27 mouse cellular contexts compared by ENCODE assay signal in genomic region chr13:60809690-60810089, GRCm38 (mm10). TPM values are rescaled to one million over a fixed set of nuclear protein-coding genes. Genes with fewer than 3 reads are reported as not detected.
A peak's percentile ranks its signal among the peaks of the same experiment; 100 is the strongest.
DNase-seq lines count a peak whose midpoint lies in the region; ATAC-seq and TF ChIP-seq lines count a peak whose summit lies in the region.
"Had no signal": no experiment of that assay in that cellular context is flagged by ENCODE, and none has a peak within 500 bp of the region (broad histone marks: within the 10 kb centered on the region; RNA-seq: fewer than 3 reads in every experiment).

No protein-coding gene starts in this region.

- H3K9me3 ChIP-seq in intestine, embryonic 15.5 days: no peaks in the 10 kb centered on the region
- no peaks in the 10 kb centered on the region for H3K9me3 ChIP-seq in intestine, embryonic 16.5 days (ENCODE audit: control insufficient read depth, low read length)
- no peaks in the 10 kb centered on the region for H3K9me3 ChIP-seq in intestine, postnatal 0 days (ENCODE audit: control insufficient read depth)
- no peaks in the 10 kb centered on the region for H3K9me3 ChIP-seq in forebrain, postnatal 0 days (ENCODE audit: low read length)
- H3K9me3 ChIP-seq in embryonic facial prominence, embryonic 10.5 days: no peaks in the 10 kb centered on the region
- H3K9me3 ChIP-seq in hindbrain, embryonic 10.5 days: no peaks in the 10 kb centered on the region

- DNase-seq in forebrain, postnatal 0 days: no peak
- no peak for DNase-seq in embryonic facial prominence, embryonic 10.5 days (ENCODE audit: low spot score)
- DNase-seq in hindbrain, embryonic 10.5 days (ENCODE audit: low spot score): no peak
- DNase-seq: adrenal gland, adult 2 months; adrenal gland, adult 8-10 months; adrenal gland, postnatal 10 days; adrenal gland, postnatal 14 days; adrenal gland, postnatal 25 days; adrenal gland, postnatal 36 days; B cell, adult 2 months; cerebellum, adult 11 months; cerebellum, adult 11-12 months; cerebellum, adult 18-20 months had no signal

- peak; percentile 86 for ATAC-seq in intestine, embryonic 15.5 days
- peak; percentile 85 for ATAC-seq in intestine, embryonic 16.5 days
- peak; percentile 57 for ATAC-seq in intestine, postnatal 0 days
- ATAC-seq in forebrain, postnatal 0 days: no peak
- ATAC-seq: activated CD4-positive, CD25-positive, alpha-beta regulatory T cell, adult 4 months; CD4-positive, CD25-positive, alpha-beta regulatory T cell, adult 4 months; Patski had no signal

- no peak for TF ChIP-seq CTCF in intestine, postnatal 0 days (IDR thresholded peaks at IDR 0.05; ENCODE audit: low read depth)
- no peak for TF ChIP-seq CTCF in forebrain, postnatal 0 days (IDR thresholded peaks at IDR 0.05; ENCODE audit: low read depth)

- H3K4me3 ChIP-seq in intestine, embryonic 15.5 days (replicated peaks): no peak overlapping the region
- H3K4me3 ChIP-seq in intestine, embryonic 16.5 days (ENCODE audit: low read length): no peak overlapping the region
- no peak overlapping the region for H3K4me3 ChIP-seq in intestine, postnatal 0 days (ENCODE audit: low read depth, low read length)
- H3K4me3 ChIP-seq in forebrain, postnatal 0 days (ENCODE audit: low read depth, low read length): no peak overlapping the region
- no peak overlapping the region for H3K4me3 ChIP-seq in embryonic facial prominence, embryonic 10.5 days
- H3K4me3 ChIP-seq in hindbrain, embryonic 10.5 days: no peak overlapping the region

- H3K4me2 ChIP-seq in intestine, embryonic 15.5 days (replicated peaks): no peak overlapping the region
- H3K4me2 ChIP-seq in intestine, embryonic 16.5 days (ENCODE audit: low read depth, low read length): no peak overlapping the region
- H3K4me2 ChIP-seq in intestine, postnatal 0 days (replicated peaks; ENCODE audit: low read depth): no peak overlapping the region
- no peak overlapping the region for H3K4me2 ChIP-seq in forebrain, postnatal 0 days (ENCODE audit: low read depth)

- 54% methylated on average over 2 of the region's 2 CpGs for WGBS in intestine, embryonic 15.5 days
- WGBS in intestine, embryonic 16.5 days: 65% methylated on average over 2 of the region's 2 CpGs
- 44% methylated on average over 2 of the region's 2 CpGs for WGBS in intestine, postnatal 0 days
- WGBS in forebrain, postnatal 0 days: 80% methylated on average over 2 of the region's 2 CpGs
- 78% methylated on average over 2 of the region's 2 CpGs for WGBS in embryonic facial prominence, embryonic 10.5 days
- WGBS in hindbrain, embryonic 10.5 days: 80% methylated on average over 2 of the region's 2 CpGs

- no peak overlapping the region for H3K9ac ChIP-seq in intestine, embryonic 15.5 days
- H3K9ac ChIP-seq in intestine, embryonic 16.5 days (ENCODE audit: low read depth, low read length): no peak overlapping the region
- no peak overlapping the region for H3K9ac ChIP-seq in intestine, postnatal 0 days (ENCODE audit: low read depth, low read length)
- H3K9ac ChIP-seq in forebrain, postnatal 0 days: no peak overlapping the region

- no peaks in the 10 kb centered on the region for H3K36me3 ChIP-seq in intestine, embryonic 15.5 days
- H3K36me3 ChIP-seq in intestine, embryonic 16.5 days (ENCODE audit: control insufficient read depth, insufficient read depth, low read length): no peaks in the 10 kb centered on the region
- no peaks in the 10 kb centered on the region for H3K36me3 ChIP-seq in intestine, postnatal 0 days (ENCODE audit: control insufficient read depth, insufficient read depth)
- no peaks in the 10 kb centered on the region for H3K36me3 ChIP-seq in forebrain, postnatal 0 days (ENCODE audit: insufficient read depth)
- H3K36me3 ChIP-seq in embryonic facial prominence, embryonic 10.5 days (replicated peaks): no peaks in the 10 kb centered on the region
- H3K36me3 ChIP-seq in hindbrain, embryonic 10.5 days: no peaks in the 10 kb centered on the region
- H3K36me3 ChIP-seq: G1E had no signal

- H3K4me1 ChIP-seq in intestine, embryonic 15.5 days (replicated peaks): no peaks in the 10 kb centered on the region
- no peaks in the 10 kb centered on the region for H3K4me1 ChIP-seq in intestine, embryonic 16.5 days (ENCODE audit: control insufficient read depth, insufficient read depth, low read length)
- no peaks in the 10 kb centered on the region for H3K4me1 ChIP-seq in intestine, postnatal 0 days (replicated peaks; ENCODE audit: control insufficient read depth, insufficient read depth, low read length)
- H3K4me1 ChIP-seq in forebrain, postnatal 0 days (ENCODE audit: insufficient read depth): no peaks in the 10 kb centered on the region
- no peaks in the 10 kb centered on the region for H3K4me1 ChIP-seq in embryonic facial prominence, embryonic 10.5 days
- no peaks in the 10 kb centered on the region for H3K4me1 ChIP-seq in hindbrain, embryonic 10.5 days (replicated peaks)

- no peaks in the 10 kb centered on the region for H3K27me3 ChIP-seq in intestine, embryonic 15.5 days (replicated peaks)
- no peaks in the 10 kb centered on the region for H3K27me3 ChIP-seq in intestine, embryonic 16.5 days (replicated peaks; ENCODE audit: control insufficient read depth, insufficient read depth, low read length)
- H3K27me3 ChIP-seq in intestine, postnatal 0 days (replicated peaks; ENCODE audit: control insufficient read depth, insufficient read depth, low read length): no peaks in the 10 kb centered on the region
- H3K27me3 ChIP-seq in forebrain, postnatal 0 days (ENCODE audit: insufficient read depth, low read length): no peaks in the 10 kb centered on the region
- no peaks in the 10 kb centered on the region for H3K27me3 ChIP-seq in embryonic facial prominence, embryonic 10.5 days (replicated peaks; ENCODE audit: low read depth, poor library complexity, severe bottlenecking)
- no peaks in the 10 kb centered on the region for H3K27me3 ChIP-seq in hindbrain, embryonic 10.5 days (ENCODE audit: insufficient read depth, poor library complexity, severe bottlenecking)
- H3K27me3 ChIP-seq: CH12.LX, Patski had no signal

- H3K27ac ChIP-seq in intestine, embryonic 15.5 days: no peak overlapping the region
- no peak overlapping the region for H3K27ac ChIP-seq in intestine, embryonic 16.5 days (ENCODE audit: low read length)
- H3K27ac ChIP-seq in intestine, postnatal 0 days (ENCODE audit: low read depth, low read length): no peak overlapping the region
- H3K27ac ChIP-seq in forebrain, postnatal 0 days (ENCODE audit: low read depth, low read length): no peak overlapping the region
- no peak overlapping the region for H3K27ac ChIP-seq in embryonic facial prominence, embryonic 10.5 days (replicated peaks)
- H3K27ac ChIP-seq in hindbrain, embryonic 10.5 days: no peak overlapping the region

RNA-seq across cellular contexts. Expression of gene Ctsll3, which starts 7.0 kb away (rescaled TPM):
- polyA plus RNA-seq in intestine, embryonic 15.5 days (2015; fragmentation: Nextera tagmentation; extraction: Ambion mirVana): not detected in 2 replicates
- polyA plus RNA-seq in intestine, embryonic 16.5 days (2015; fragmentation: Nextera tagmentation; extraction: Ambion mirVana): not detected in 2 replicates
- polyA plus RNA-seq in intestine, postnatal 0 days (2015; fragmentation: Nextera tagmentation; extraction: Ambion mirVana): not detected in 2 replicates
- total RNA-seq in forebrain, postnatal 0 days (2014; rRNA removed): not detected in 2 replicates
- not detected in 2 replicates for polyA plus RNA-seq in forebrain, postnatal 0 days (2015; fragmentation: Nextera tagmentation; extraction: Ambion mirVana)
- not detected in 2 replicates for polyA plus RNA-seq in embryonic facial prominence, embryonic 10.5 days (2016; fragmentation: Nextera tagmentation; extraction: Ambion mirVana)
- not detected in 2 replicates for polyA plus RNA-seq in hindbrain, embryonic 10.5 days (2016; fragmentation: Nextera tagmentation; extraction: Ambion mirVana)
- total RNA-seq: adrenal gland, adult 18-20 months; adrenal gland, adult 2 months; adrenal gland, adult 8-10 months; adrenal gland, postnatal 10 days; adrenal gland, postnatal 14 days; adrenal gland, postnatal 25 days; adrenal gland, postnatal 36 days; adrenal gland, postnatal 4 days; CH12.LX; ES-E14; G1E; MEL had no signal
- polyA plus RNA-seq: activated CD4-positive, CD25-positive, alpha-beta regulatory T cell, adult 4 months; adrenal gland, adult 2 months; brain, embryonic 14.5 days; C2C12; CD4-positive, CD25-positive, alpha-beta regulatory T cell, adult 4 months; G1E; Patski had no signal

RNA-seq across cellular contexts. Expression of gene BC051665, which starts 23.5 kb away (rescaled TPM):
- polyA plus RNA-seq in intestine, embryonic 15.5 days (2015; fragmentation: Nextera tagmentation; extraction: Ambion mirVana): not detected in 2 replicates
- not detected in 2 replicates for polyA plus RNA-seq in intestine, embryonic 16.5 days (2015; fragmentation: Nextera tagmentation; extraction: Ambion mirVana)
- not detected in 2 replicates for polyA plus RNA-seq in intestine, postnatal 0 days (2015; fragmentation: Nextera tagmentation; extraction: Ambion mirVana)
- not detected in 2 replicates for total RNA-seq in forebrain, postnatal 0 days (2014; rRNA removed)
- not detected in 2 replicates for polyA plus RNA-seq in forebrain, postnatal 0 days (2015; fragmentation: Nextera tagmentation; extraction: Ambion mirVana)
- not detected in 2 replicates for polyA plus RNA-seq in embryonic facial prominence, embryonic 10.5 days (2016; fragmentation: Nextera tagmentation; extraction: Ambion mirVana)
- not detected in 2 replicates for polyA plus RNA-seq in hindbrain, embryonic 10.5 days (2016; fragmentation: Nextera tagmentation; extraction: Ambion mirVana)
- total RNA-seq: adrenal gland, adult 18-20 months; adrenal gland, adult 2 months; adrenal gland, adult 8-10 months; adrenal gland, postnatal 10 days; adrenal gland, postnatal 14 days; adrenal gland, postnatal 25 days; adrenal gland, postnatal 36 days; adrenal gland, postnatal 4 days; CH12.LX; ES-E14; G1E; MEL had no signal
- polyA plus RNA-seq: activated CD4-positive, CD25-positive, alpha-beta regulatory T cell, adult 4 months; adrenal gland, adult 2 months; brain, embryonic 14.5 days; C2C12; CD4-positive, CD25-positive, alpha-beta regulatory T cell, adult 4 months; G1E; Patski had no signal

RNA-seq across cellular contexts. Expression of gene 4930486L24Rik, which starts 54.6 kb away (rescaled TPM):
- polyA plus RNA-seq in intestine, embryonic 15.5 days (2015; fragmentation: Nextera tagmentation; extraction: Ambion mirVana): not detected in 2 replicates
- 0.18 and 0.22 TPM in 2 replicates for polyA plus RNA-seq in intestine, embryonic 16.5 days (2015; fragmentation: Nextera tagmentation; extraction: Ambion mirVana)
- polyA plus RNA-seq in intestine, postnatal 0 days (2015; fragmentation: Nextera tagmentation; extraction: Ambion mirVana): 0.26 TPM in 1 of 2 replicates, not detected in the other
- 0.15 TPM in 1 of 2 replicates, not detected in the other for total RNA-seq in forebrain, postnatal 0 days (2014; rRNA removed)
- polyA plus RNA-seq in forebrain, postnatal 0 days (2015; fragmentation: Nextera tagmentation; extraction: Ambion mirVana): not detected in 2 replicates
- polyA plus RNA-seq in embryonic facial prominence, embryonic 10.5 days (2016; fragmentation: Nextera tagmentation; extraction: Ambion mirVana): 0.16 TPM in 1 of 2 replicates, not detected in the other
- polyA plus RNA-seq in hindbrain, embryonic 10.5 days (2016; fragmentation: Nextera tagmentation; extraction: Ambion mirVana): 0.11 TPM in 1 of 2 replicates, not detected in the other
- total RNA-seq: CH12.LX, G1E, MEL had no signal
- polyA plus RNA-seq: G1E had no signal
